Mouse (Mus musculus) lung, embryonic 14.5 days (tissue): Measurements from ENCODE around the gene Cdkn2aipnl. TPM values are rescaled to one million over a fixed set of nuclear protein-coding genes. Genes with fewer than 3 reads are reported as not detected.

ENCODE experiments used
- ATAC-seq: fragments of 200-750 bp; cut with Nextera tagmentation; 2 replicates; pipeline ENCODE4 v1.8.0; 2017; ENCODE audit warnings: mild to moderate bottlenecking, moderate TSS enrichment, moderate library complexity; ENCODE audit not compliant: insufficient read depth
- DNase-seq: peaks from one replicate; pipeline ENCODE4 v3.0.0-alpha.2; 2015
- H3K27ac ChIP-seq: fragments of 300-500 bp; sonication (generic); 2 replicates; pipeline ENCODE4 v1.5.1; 2014; ENCODE audit warnings: low read depth, mild to moderate bottlenecking, moderate library complexity
- H3K27me3 ChIP-seq: fragments of 300-500 bp; sonication (generic); 2 replicates; pipeline ENCODE4 v1.6.1; 2014; ENCODE audit warnings: low read length, control low read depth; ENCODE audit not compliant: insufficient read depth
- H3K36me3 ChIP-seq: fragments of 300-500 bp; sonication (generic); 2 replicates; pipeline ENCODE4 v1.6.1; 2014; ENCODE audit warnings: control low read depth; ENCODE audit not compliant: insufficient read depth
- H3K4me1 ChIP-seq: fragments of 300-500 bp; sonication (generic); 2 replicates; pipeline ENCODE4 v1.6.1; 2014; ENCODE audit warnings: antibody characterized with exemption, control low read depth; ENCODE audit not compliant: insufficient read depth
- H3K4me2 ChIP-seq: fragments of 300-500 bp; sonication (generic); 2 replicates; pipeline ENCODE4 v1.6.1; 2014; ENCODE audit warnings: mild to moderate bottlenecking
- H3K4me3 ChIP-seq: fragments of 300-500 bp; sonication (generic); 2 replicates; pipeline ENCODE4 v1.5.1; 2014; ENCODE audit warnings: low read depth, low read length
- H3K9ac ChIP-seq: fragments of 300-500 bp; sonication (generic); 2 replicates; pipeline ENCODE4 v1.6.1; 2014
- H3K9me3 ChIP-seq: fragments of 300-500 bp; sonication (generic); 2 replicates; pipeline ENCODE4 v1.6.1; 2016; ENCODE audit warnings: low read depth, low read length, control low read depth
- CTCF ChIP-seq: IDR thresholded peaks from 2 replicates; pipeline ENCODE4 v1.5.1; 2016; ENCODE audit warnings: antibody characterized with exemption, low read depth
- WGBS: fragments of 180-500 bp; shearing (Covaris S2); extraction: QIAGEN DNeasy Blood & Tissue Kit; methylation state at CpG from one replicate; pipeline ENCODE4 v1.1.7; 2014; 5-methylcytosine and 5-hydroxymethylcytosine counted together
- polyA plus RNA-seq: library from polyadenylated mRNA; unstranded; fragments of >200 nt; fragmentation: Nextera tagmentation; extraction: Ambion mirVana; gene quantifications from 2 replicates; pipeline ENCODE4 v1.2.1, GENCODE M21; 2014

Gene Cdkn2aipnl
- polyA plus RNA-seq, result 107 and 109 TPM in 2 replicates

GRCm38 (mm10) chr11:51967443-51968401, at the start of gene Cdkn2aipnl:
Cdkn2aipnl (plus strand) TSS chr11:51967661.
- Histone ChIP-seq H3K27ac (peak within 1 kb of the TSS; percentile 68; the same call in 1 of the 2 replicates), H3K27me3 (no peaks in the 10 kb centered on the region), H3K4me2 (peak within 1 kb of the TSS; percentile 72), H3K4me1 (0 out of 2 replicates have a peak, but pooled peaks cover 3% of the 10 kb centered on the region), H3K9me3 (no peaks in the 10 kb centered on the region), H3K9ac (peak within 1 kb of the TSS; percentile 78), H3K36me3 (peaks cover 35% of the 10 kb centered on the region), H3K4me3 (peak within 1 kb of the TSS; percentile 76)
- peak; percentile 86 for TF ChIP-seq CTCF
- DNase-seq (peak; percentile 99), ATAC-seq (peak; percentile 96)
- 1% methylated on average over 63 of the region's 63 CpGs for WGBS

- H3K9ac ChIP-seq, result no peak overlapping the region
- no peaks in the 10 kb centered on the region for H3K36me3 ChIP-seq
- no peak overlapping the region for H3K4me3 ChIP-seq
- 37% methylated on average over 2 of the region's 2 CpGs for WGBS
- ATAC-seq, result no peak
- no peak for TF ChIP-seq CTCF
- H3K27ac ChIP-seq, result 0 out of 2 replicates have a peak overlapping the region, but pooled peaks have one; percentile 8
- peaks cover 21% of the 10 kb centered on the region for H3K4me1 ChIP-seq
- H3K9me3 ChIP-seq, result no peaks in the 10 kb centered on the region
- DNase-seq, result peak; percentile 66
- H3K27me3 ChIP-seq, result no peaks in the 10 kb centered on the region
- no peak overlapping the region for H3K4me2 ChIP-seq
Observed at GRCm38 (mm10) chr11:51917951-51918350, 49.5 kb upstream of the Cdkn2aipnl start.

GRCm38 (mm10) chr11:51918576-51918975, 48.9 kb upstream of the Cdkn2aipnl start:
- no peak for TF ChIP-seq CTCF
- no peaks in the 10 kb centered on the region for H3K27me3 ChIP-seq
- no peaks in the 10 kb centered on the region for H3K36me3 ChIP-seq
- H3K9ac ChIP-seq, result no peak overlapping the region
- DNase-seq, result no peak
- peaks cover 21% of the 10 kb centered on the region for H3K4me1 ChIP-seq
- H3K4me3 ChIP-seq, result no peak overlapping the region
- no peaks in the 10 kb centered on the region for H3K9me3 ChIP-seq
- ATAC-seq, result no peak
- H3K27ac ChIP-seq, result no peak overlapping the region
- no peak overlapping the region for H3K4me2 ChIP-seq
- WGBS, result 85% methylated on average over 2 of the region's 2 CpGs

- 73% methylated on average over 8 of the region's 8 CpGs for WGBS
- Histone ChIP-seq H3K9me3 (no peaks in the 10 kb centered on the region), H3K27me3 (no peaks in the 10 kb centered on the region), H3K4me3 (no peak overlapping the region), H3K27ac (no peak overlapping the region), H3K9ac (no peak overlapping the region), H3K36me3 (no peaks in the 10 kb centered on the region), H3K4me2 (no peak overlapping the region), H3K4me1 (peaks cover 17% of the 10 kb centered on the region; the same call in 1 of the 2 replicates)
- DNase-seq, result peak; percentile 28
- no peak for ATAC-seq
- no peak for TF ChIP-seq CTCF
Observed at GRCm38 (mm10) chr11:51921355-51922125, 45.9 kb upstream of the Cdkn2aipnl start.

- ATAC-seq (no peak), DNase-seq (no peak)
- Histone ChIP-seq H3K9me3 (no peaks in the 10 kb centered on the region), H3K27ac (no peak overlapping the region), H3K9ac (no peak overlapping the region), H3K36me3 (no peaks in the 10 kb centered on the region), H3K4me2 (no peak overlapping the region), H3K27me3 (no peaks in the 10 kb centered on the region), H3K4me1 (peaks cover 11% of the 10 kb centered on the region; the same call in 1 of the 2 replicates), H3K4me3 (no peak overlapping the region)
- 70% methylated on average over 3 of the region's 3 CpGs for WGBS
- TF ChIP-seq CTCF, result no peak
Observed at GRCm38 (mm10) chr11:51922421-51922841, 45.0 kb upstream of the Cdkn2aipnl start.

- H3K4me2 ChIP-seq, result no peak overlapping the region
- no peak overlapping the region for H3K9ac ChIP-seq
- no peaks in the 10 kb centered on the region for H3K36me3 ChIP-seq
- DNase-seq (peak; percentile 31), ATAC-seq (no peak)
- no peaks in the 10 kb centered on the region for H3K27me3 ChIP-seq
- no peaks in the 10 kb centered on the region for H3K4me1 ChIP-seq
- no peak overlapping the region for H3K27ac ChIP-seq
- TF ChIP-seq CTCF, result no peak
- no peaks in the 10 kb centered on the region for H3K9me3 ChIP-seq
- WGBS, result 46% methylated on average over 6 of the region's 6 CpGs
- no peak overlapping the region for H3K4me3 ChIP-seq
Observed at GRCm38 (mm10) chr11:51925595-51925994, 41.9 kb upstream of the Cdkn2aipnl start.
